Mouse (Mus musculus) olfactory bulb, adult 2 months (tissue): ENCODE measurements around the gene Uaca. TPM values are rescaled to one million over a fixed set of nuclear protein-coding genes. Genes with fewer than 3 reads are reported as not detected.

Experiments used
- H3K27ac ChIP-seq: fragments of 200-500 bp; 2 replicates; pipeline ENCODE4 v1.5.1; 2012; ENCODE audit warnings: low read depth, low read length; ENCODE audit not compliant: insufficient read depth
- H3K4me1 ChIP-seq: fragments of 200-500 bp; 2 replicates; pipeline ENCODE4 v1.6.1; 2012; ENCODE audit warnings: low read length; ENCODE audit not compliant: control insufficient read depth, insufficient read depth
- H3K4me3 ChIP-seq: fragments of 200-500 bp; 2 replicates; pipeline ENCODE4 v1.5.1; 2012; ENCODE audit warnings: mild to moderate bottlenecking, low read depth, low read length, moderate library complexity; ENCODE audit not compliant: insufficient read depth
- CTCF ChIP-seq: fragments of 200-500 bp; IDR thresholded peaks from 2 replicates; pipeline ENCODE4 v1.5.1; 2012; ENCODE audit warnings: low read depth, mild to moderate bottlenecking, low read length, moderate library complexity; ENCODE audit not compliant: insufficient read depth
- POLR2A ChIP-seq: fragments of 200-500 bp; IDR thresholded peaks from 2 replicates; pipeline ENCODE4 v1.6.1; 2012; ENCODE audit warnings: mild to moderate bottlenecking, low read depth, low read length, moderate library complexity; ENCODE audit not compliant: insufficient read depth
- WGBS: fragments of 180-500 bp; shearing (Covaris S2); methylation state at CpG from one replicate; pipeline ENCODE4 v1.1.7; 2018; 5-methylcytosine and 5-hydroxymethylcytosine counted together
- polyA plus RNA-seq: library from polyadenylated mRNA; stranded (reverse); fragments of >200 nt; gene quantifications from 2 replicates; pipeline ENCODE4 v1.2.4, GENCODE M21; 2012; ENCODE audit warnings: low replicate concordance; ENCODE audit not compliant: missing spikeins, insufficient read depth, insufficient read length

Uaca gene
- polyA plus RNA-seq, 1 experiment: not detected

- Histone ChIP-seq H3K4me1 (0 out of 2 replicates have a peak, but pooled peaks cover 6% of the 10 kb centered on the region), H3K27ac (no peak overlapping the region), H3K4me3 (no peak overlapping the region)
- 88% methylated on average over 15 of the region's 15 CpGs for WGBS
- TF ChIP-seq CTCF (no peak), POLR2A (no peak)
Observed at GRCm38 (mm10) chr9:60756866-60757740, 37.2 kb upstream of the Uaca start.

- no peak overlapping the region for H3K4me3 ChIP-seq
- no peak for TF ChIP-seq CTCF
- no peak for TF ChIP-seq POLR2A
- H3K4me1 ChIP-seq: 0 out of 2 replicates have a peak, but pooled peaks cover 6% of the 10 kb centered on the region
- H3K27ac ChIP-seq: no peak overlapping the region
- 76% methylated on average over 5 of the region's 5 CpGs for WGBS
Observed at GRCm38 (mm10) chr9:60757817-60758216, 36.5 kb upstream of the Uaca start.

- no peak for TF ChIP-seq POLR2A
- TF ChIP-seq CTCF: no peak
- no peak overlapping the region for H3K4me3 ChIP-seq
- 0 out of 2 replicates have a peak, but pooled peaks cover 6% of the 10 kb centered on the region for H3K4me1 ChIP-seq
- H3K27ac ChIP-seq: no peak overlapping the region
- 73% methylated on average over 10 of the region's 10 CpGs for WGBS
Observed at GRCm38 (mm10) chr9:60759436-60760007, 34.8 kb upstream of the Uaca start.

DNA sequence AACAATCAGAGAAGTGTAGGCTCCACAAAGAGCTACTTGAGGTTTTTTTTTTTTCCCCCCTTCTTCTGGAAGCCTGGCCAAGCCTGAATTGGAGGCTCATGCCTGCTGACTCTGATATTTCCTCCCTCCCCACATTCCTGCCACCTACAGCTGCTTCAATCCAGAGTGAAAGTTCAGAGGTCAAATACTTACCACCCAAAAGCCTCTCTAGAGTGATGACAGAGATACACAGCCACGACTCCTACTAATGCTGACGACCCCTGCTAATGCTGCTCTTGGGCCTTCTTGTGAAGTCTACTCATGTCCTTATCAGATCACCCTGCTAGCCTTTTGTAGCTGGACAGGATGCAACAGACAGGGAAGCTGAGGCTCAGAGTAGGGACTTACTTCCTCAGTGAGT is 29.2 kb upstream of the Uaca start:
- Histone ChIP-seq H3K27ac (no peak overlapping the region), H3K4me3 (no peak overlapping the region), H3K4me1 (peaks cover 4% of the 10 kb centered on the region; the same call in 1 of the 2 replicates)
- TF ChIP-seq POLR2A (no peak), CTCF (no peak)
- whole genome bisulfite sequencing: 76% methylated on average over 2 of the region's 2 CpGs

- Histone ChIP-seq H3K27ac (no peak overlapping the region), H3K4me3 (no peak overlapping the region), H3K4me1 (peaks cover 4% of the 10 kb centered on the region; the same call in 1 of the 2 replicates)
- WGBS: 62% methylated on average over 9 of the region's 9 CpGs
- TF ChIP-seq POLR2A (no peak), CTCF (no peak)
Observed at GRCm38 (mm10) chr9:60768393-60768792, 25.9 kb upstream of the Uaca start.

DNA sequence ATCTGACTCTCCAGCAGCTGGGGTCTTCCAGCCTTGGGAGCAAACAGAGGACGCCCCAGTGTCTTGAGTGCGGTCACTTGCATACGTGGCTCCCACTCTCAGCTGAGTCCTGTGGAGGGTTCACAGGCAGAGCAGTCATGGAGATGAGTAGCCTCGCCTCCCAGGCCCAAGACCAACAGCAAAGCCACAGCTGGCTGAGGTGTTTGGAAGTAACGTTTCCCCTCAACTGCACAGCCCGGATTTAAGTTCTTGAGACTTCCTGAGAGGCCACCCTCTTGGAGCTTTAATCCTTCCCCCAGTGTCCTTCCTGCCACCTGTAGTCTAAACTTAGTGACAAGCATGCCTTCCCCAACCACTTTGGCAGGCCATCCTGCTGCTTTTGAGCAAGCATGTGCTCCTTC is 24.6 kb upstream of the Uaca start:
- TF ChIP-seq CTCF (no peak), POLR2A (no peak)

DNA sequence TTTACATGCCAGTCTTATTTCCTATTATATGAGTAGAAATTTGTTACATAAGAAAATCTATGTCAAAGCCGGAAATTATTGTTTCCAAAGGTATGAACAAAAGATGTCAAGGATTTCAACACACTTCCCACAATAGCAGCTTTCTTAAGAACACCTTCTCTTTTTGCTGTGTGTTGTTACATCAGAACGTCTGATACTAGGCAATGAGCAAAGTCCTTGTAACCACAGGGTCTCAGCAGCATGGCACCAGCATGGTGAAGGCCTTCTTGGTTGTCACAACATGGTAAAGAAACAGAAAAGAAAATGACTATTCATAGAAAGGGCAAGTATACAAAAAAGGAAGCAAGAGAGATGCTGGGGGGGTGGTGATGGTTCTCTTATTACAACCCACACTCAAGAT is 20.6 kb upstream of the Uaca start:
- 78% methylated on average over 2 of the region's 2 CpGs for WGBS
- Histone ChIP-seq H3K4me1 (peaks cover 4% of the 10 kb centered on the region; the same call in 1 of the 2 replicates), H3K27ac (no peak overlapping the region), H3K4me3 (no peak overlapping the region)
- TF ChIP-seq CTCF: no peak
- no peak for TF ChIP-seq POLR2A

More for the DNA sequence above, 24.6 kb upstream of the Uaca start:
- no peak overlapping the region for H3K27ac ChIP-seq
- H3K4me1 ChIP-seq: peaks cover 4% of the 10 kb centered on the region; the same call in 1 of the 2 replicates
- H3K4me3 ChIP-seq: no peak overlapping the region
- 90% methylated on average over 6 of the region's 6 CpGs for WGBS

GRCm38 (mm10) chr9:60776899-60777298 is 17.4 kb upstream of the Uaca start:
- Histone ChIP-seq H3K27ac (no peak overlapping the region), H3K4me3 (no peak overlapping the region), H3K4me1 (no peaks in the 10 kb centered on the region)
- TF ChIP-seq POLR2A: no peak
- TF ChIP-seq CTCF: no peak
- WGBS: 92% methylated on average over 9 of the region's 9 CpGs
